Mouse (Mus musculus): ENCODE results near the gene Slc9a3. TPM values are rescaled to one million over a fixed set of nuclear protein-coding genes. Genes with fewer than 3 reads are reported as not detected.

Gene Slc9a3
- 10.3 and 10.8 TPM in 2 replicates for polyA plus RNA-seq (2015; fragmentation: Nextera tagmentation; extraction: Ambion mirVana)

- DNase-seq (ENCODE audit: low spot score) (peak; percentile 12), ATAC-seq (replicated peaks; ENCODE audit: low FRiP score, low read depth) (peak; percentile 45; the same call in 1 of the 2 replicates)
- no peaks in the 10 kb centered on the region for H3K9me3 ChIP-seq (replicated peaks; ENCODE audit: low read length)
- 0 out of 2 replicates have a peak within 1 kb of the TSS, but pooled peaks have one; percentile 25 for H3K27ac ChIP-seq
- no peaks in the 10 kb centered on the region for H3K4me1 ChIP-seq (replicated peaks; ENCODE audit: insufficient read depth, low read length)
- peaks cover 14% of the 10 kb centered on the region for H3K27me3 ChIP-seq (ENCODE audit: insufficient read depth, low read length)
- peak within 1 kb of the TSS; percentile 42; the same call in 1 of the 2 replicates for H3K9ac ChIP-seq (ENCODE audit: low read depth, low read length)
- peak within 1 kb of the TSS; percentile 32 for H3K4me3 ChIP-seq (replicated peaks; ENCODE audit: low read depth, low read length)
- no peaks in the 10 kb centered on the region for H3K36me3 ChIP-seq (ENCODE audit: insufficient read depth, low read length)
- TF ChIP-seq CTCF (IDR thresholded peaks at IDR 0.05; ENCODE audit: low read depth): no peak
- WGBS: under 1% methylated on average over 35 of the region's 35 CpGs
- H3K4me2 ChIP-seq (ENCODE audit: low read length): peak within 1 kb of the TSS; percentile 56
These were observed at the start of gene Slc9a3 for GRCm38 (mm10) chr13:74121141-74121602. Slc9a3 (plus strand) TSS chr13:74121457.

- no peak for TF ChIP-seq CTCF (IDR thresholded peaks at IDR 0.05; ENCODE audit: low read depth)
- no peak for DNase-seq (ENCODE audit: low spot score)
- 69% methylated on average over 3 of the region's 3 CpGs for WGBS
- ATAC-seq (replicated peaks; ENCODE audit: low FRiP score, low read depth): no peak
- Histone ChIP-seq H3K4me3 (replicated peaks; ENCODE audit: low read depth, low read length) (no peak overlapping the region), H3K27ac (no peak overlapping the region), H3K36me3 (ENCODE audit: insufficient read depth, low read length) (no peaks in the 10 kb centered on the region), H3K4me2 (ENCODE audit: low read length) (no peak overlapping the region), H3K4me1 (replicated peaks; ENCODE audit: insufficient read depth, low read length) (no peaks in the 10 kb centered on the region), H3K9ac (ENCODE audit: low read depth, low read length) (no peak overlapping the region), H3K27me3 (ENCODE audit: insufficient read depth, low read length) (no peaks in the 10 kb centered on the region), H3K9me3 (replicated peaks; ENCODE audit: low read length) (no peaks in the 10 kb centered on the region)
These were observed 49.5 kb upstream of the Slc9a3 start for GRCm38 (mm10) chr13:74071714-74072113.

GRCm38 (mm10) chr13:74073369-74073768 is 47.9 kb upstream of the Slc9a3 start:
- H3K9ac ChIP-seq (ENCODE audit: low read depth, low read length): no peak overlapping the region
- ATAC-seq (replicated peaks; ENCODE audit: low FRiP score, low read depth): no peak
- H3K27me3 ChIP-seq (ENCODE audit: insufficient read depth, low read length): no peaks in the 10 kb centered on the region
- no peaks in the 10 kb centered on the region for H3K4me1 ChIP-seq (replicated peaks; ENCODE audit: insufficient read depth, low read length)
- no peak overlapping the region for H3K4me2 ChIP-seq (ENCODE audit: low read length)
- TF ChIP-seq CTCF (IDR thresholded peaks at IDR 0.05; ENCODE audit: low read depth): no peak
- no peak overlapping the region for H3K4me3 ChIP-seq (replicated peaks; ENCODE audit: low read depth, low read length)
- H3K36me3 ChIP-seq (ENCODE audit: insufficient read depth, low read length): no peaks in the 10 kb centered on the region
- no peaks in the 10 kb centered on the region for H3K9me3 ChIP-seq (replicated peaks; ENCODE audit: low read length)
- no peak overlapping the region for H3K27ac ChIP-seq
- no peak for DNase-seq (ENCODE audit: low spot score)
- 87% methylated on average over 7 of the region's 7 CpGs for WGBS

GRCm38 (mm10) chr13:74090265-74090664 is 31.0 kb upstream of the Slc9a3 start:
- no peak overlapping the region for H3K4me3 ChIP-seq (replicated peaks; ENCODE audit: low read depth, low read length)
- ATAC-seq (replicated peaks; ENCODE audit: low FRiP score, low read depth): no peak
- no peak overlapping the region for H3K4me2 ChIP-seq (ENCODE audit: low read length)
- no peaks in the 10 kb centered on the region for H3K4me1 ChIP-seq (replicated peaks; ENCODE audit: insufficient read depth, low read length)
- no peak for DNase-seq (ENCODE audit: low spot score)
- no peaks in the 10 kb centered on the region for H3K9me3 ChIP-seq (replicated peaks; ENCODE audit: low read length)
- no peaks in the 10 kb centered on the region for H3K36me3 ChIP-seq (ENCODE audit: insufficient read depth, low read length)
- TF ChIP-seq CTCF (IDR thresholded peaks at IDR 0.05; ENCODE audit: low read depth): no peak
- H3K27me3 ChIP-seq (ENCODE audit: insufficient read depth, low read length): no peaks in the 10 kb centered on the region
- no peak overlapping the region for H3K9ac ChIP-seq (ENCODE audit: low read depth, low read length)
- no peak overlapping the region for H3K27ac ChIP-seq
- WGBS: 63% methylated on average over 3 of the region's 3 CpGs

GRCm38 (mm10) chr13:74095936-74096335 is 25.3 kb upstream of the Slc9a3 start:
- 67% methylated on average over 2 of the region's 2 CpGs for WGBS
- Histone ChIP-seq H3K9me3 (replicated peaks; ENCODE audit: low read length) (no peaks in the 10 kb centered on the region), H3K36me3 (ENCODE audit: insufficient read depth, low read length) (no peaks in the 10 kb centered on the region), H3K4me3 (replicated peaks; ENCODE audit: low read depth, low read length) (no peak overlapping the region), H3K4me2 (ENCODE audit: low read length) (no peak overlapping the region), H3K27me3 (ENCODE audit: insufficient read depth, low read length) (no peaks in the 10 kb centered on the region), H3K27ac (no peak overlapping the region), H3K9ac (ENCODE audit: low read depth, low read length) (no peak overlapping the region), H3K4me1 (replicated peaks; ENCODE audit: insufficient read depth, low read length) (no peaks in the 10 kb centered on the region)
- no peak for TF ChIP-seq CTCF (IDR thresholded peaks at IDR 0.05; ENCODE audit: low read depth)
- ATAC-seq (replicated peaks; ENCODE audit: low FRiP score, low read depth): no peak
- no peak for DNase-seq (ENCODE audit: low spot score)

GRCm38 (mm10) chr13:74096715-74097363 is 24.4 kb upstream of the Slc9a3 start:
- H3K27ac ChIP-seq: no peak overlapping the region
- peak; percentile 84 for TF ChIP-seq CTCF (IDR thresholded peaks at IDR 0.05; ENCODE audit: low read depth)
- WGBS: 24% methylated on average over 2 of the region's 2 CpGs
- H3K4me1 ChIP-seq (replicated peaks; ENCODE audit: insufficient read depth, low read length): no peaks in the 10 kb centered on the region
- no peaks in the 10 kb centered on the region for H3K27me3 ChIP-seq (ENCODE audit: insufficient read depth, low read length)
- ATAC-seq (replicated peaks; ENCODE audit: low FRiP score, low read depth) (peak; percentile 82), DNase-seq (ENCODE audit: low spot score) (peak; percentile 88)
- no peak overlapping the region for H3K4me2 ChIP-seq (ENCODE audit: low read length)
- H3K9ac ChIP-seq (ENCODE audit: low read depth, low read length): no peak overlapping the region
- H3K36me3 ChIP-seq (ENCODE audit: insufficient read depth, low read length): no peaks in the 10 kb centered on the region
- no peaks in the 10 kb centered on the region for H3K9me3 ChIP-seq (replicated peaks; ENCODE audit: low read length)
- H3K4me3 ChIP-seq (replicated peaks; ENCODE audit: low read depth, low read length): no peak overlapping the region

All from kidney, postnatal 0 days (tissue).